Mouse (Mus musculus) right cerebral cortex, postnatal 4 days (tissue): ENCODE measurements around the gene Cdh16.

ENCODE experiments used
- DNase-seq: peaks from one replicate; pipeline ENCODE4 v3.0.0-alpha.2; 2022

Cdh16 gene

DNA sequence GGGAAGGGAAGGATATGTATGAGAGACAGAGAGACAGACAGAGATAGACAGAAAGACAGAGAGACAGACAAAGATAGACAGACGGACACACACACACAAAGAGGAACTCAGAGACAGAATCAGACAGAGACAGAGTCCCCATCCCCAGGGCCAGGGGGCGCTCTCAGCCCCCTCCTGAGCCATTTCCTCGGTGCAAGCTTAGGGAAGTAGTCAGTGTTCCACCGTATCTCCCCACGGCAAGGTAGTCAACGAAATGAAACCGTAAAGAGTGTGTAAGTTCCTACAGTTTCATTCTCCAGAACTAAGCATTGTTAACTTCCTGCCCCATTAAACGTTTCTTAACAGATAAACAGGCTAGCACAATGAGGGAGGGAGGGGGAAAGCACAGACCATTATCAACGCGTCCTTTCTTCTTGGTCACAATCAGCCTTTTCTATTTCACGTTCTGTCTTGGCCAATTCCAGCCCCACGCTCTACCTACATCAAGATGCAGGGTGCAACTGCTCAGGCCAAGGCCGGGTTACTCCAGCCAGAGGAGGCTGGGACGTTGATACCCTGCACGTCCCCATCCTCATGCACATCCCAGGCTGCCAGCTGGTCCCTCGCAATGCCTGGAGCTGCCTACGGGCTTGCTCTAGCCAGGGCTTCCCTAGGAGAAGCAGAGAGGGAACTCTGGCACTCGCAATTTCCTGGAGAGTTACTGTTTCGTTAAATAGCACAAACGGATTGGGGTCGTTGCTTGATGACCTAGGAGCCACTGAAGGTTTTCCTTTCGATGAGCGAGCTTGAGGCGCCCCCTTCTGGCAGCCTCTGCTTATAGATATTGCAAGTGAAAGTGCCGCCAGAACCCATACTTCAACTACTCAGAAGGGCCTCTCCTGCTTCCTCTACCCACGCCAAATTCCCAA lies 53.5 kb downstream of the Cdh16 start:
- DNase-seq: peak; percentile 87

DNA sequence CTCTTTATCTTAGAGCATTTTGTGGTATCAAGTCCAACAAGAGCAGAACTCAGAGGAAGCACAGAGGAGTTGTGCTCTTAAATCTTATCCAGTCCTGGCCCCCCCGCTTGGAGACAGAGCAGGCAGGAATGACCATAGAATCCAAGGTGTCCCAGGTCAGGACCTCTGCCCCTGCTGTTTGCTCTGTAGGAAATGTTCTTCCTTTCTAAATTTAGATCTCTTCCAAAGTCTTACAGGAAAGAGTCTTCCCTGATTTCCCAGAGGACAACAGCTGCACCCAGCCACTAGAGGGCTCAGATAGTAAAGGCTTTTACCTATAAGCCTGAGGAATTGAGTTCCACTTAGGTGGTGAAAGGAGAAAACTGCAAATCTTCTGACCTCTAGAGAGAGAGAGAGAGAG lies 54.6 kb downstream of the Cdh16 start:
- peak; percentile 26 for DNase-seq

DNA sequence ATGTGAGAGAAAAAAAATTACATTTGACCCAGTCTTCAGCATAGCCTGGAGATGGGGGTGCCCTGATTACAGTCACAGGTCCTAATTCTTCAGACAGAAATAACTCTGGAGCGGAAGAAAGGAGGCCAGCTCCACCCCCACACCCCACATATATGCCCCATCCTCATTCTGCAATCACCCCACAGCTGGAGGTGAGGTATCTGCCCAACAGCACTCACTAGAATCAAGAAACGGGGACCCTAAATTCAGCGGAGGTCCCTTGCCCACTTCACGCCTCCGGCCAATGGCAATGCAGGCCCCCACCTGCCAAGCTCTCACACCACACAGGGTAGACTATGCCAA lies 58.8 kb downstream of the Cdh16 start:
- no peak for DNase-seq

DNA sequence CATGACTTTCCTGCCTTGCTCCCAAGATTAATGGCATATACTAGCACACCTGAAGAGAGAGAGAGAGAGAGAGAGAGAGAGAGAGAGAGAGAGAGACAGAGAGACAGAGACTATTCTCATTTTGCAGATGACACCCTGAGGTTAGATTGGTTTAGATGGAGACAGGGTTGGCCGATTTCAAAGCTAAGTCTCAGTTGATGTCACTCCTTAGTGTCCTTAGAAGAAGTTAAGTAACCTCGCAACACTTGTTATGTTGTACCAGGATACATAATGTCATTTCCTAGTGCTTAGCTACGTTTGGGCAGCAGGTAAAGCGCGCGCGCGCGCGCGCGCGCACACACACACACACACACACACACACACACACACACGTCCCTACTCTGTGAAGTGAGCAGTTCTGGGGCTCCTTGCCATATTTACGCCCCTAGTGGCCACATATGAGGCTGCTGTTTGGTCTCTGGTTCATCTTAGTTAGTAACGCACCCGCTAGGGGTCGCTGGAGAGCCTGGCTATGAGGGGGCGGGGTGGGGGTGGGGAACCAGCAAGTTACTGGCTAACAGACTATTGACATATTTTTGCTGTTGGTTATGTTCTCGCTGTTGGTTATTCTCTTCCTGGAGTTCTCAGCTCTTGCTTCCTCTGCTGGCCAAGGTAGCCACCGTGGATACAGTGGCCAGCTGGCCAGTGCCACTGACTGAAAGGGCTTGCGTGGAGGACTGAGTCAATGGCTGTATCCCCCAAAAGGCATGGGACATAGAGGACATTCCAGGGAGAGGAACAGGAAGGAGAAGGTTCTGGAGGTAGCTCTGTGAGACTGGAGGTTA lies 59.4 kb downstream of the Cdh16 start:
- DNase-seq: peak; percentile 88

GRCm38 (mm10) chr8:104560731-104561130 lies 63.5 kb downstream of the Cdh16 start:
- no peak for DNase-seq

- DNase-seq: no peak
Observed at GRCm38 (mm10) chr8:104557226-104557625, 67.0 kb downstream of the Cdh16 start.

GRCm38 (mm10) chr8:104555191-104555590 lies 69.0 kb downstream of the Cdh16 start:
- no peak for DNase-seq
